Mouse (Mus musculus) C2C12 (cell line): ENCODE data around the gene Vps13c. TPM values are rescaled to one million over a fixed set of nuclear protein-coding genes. Genes with fewer than 3 reads are reported as not detected.

Source experiments
- H3K27me3 ChIP-seq: one replicate; pipeline ENCODE4 v1.6.1; 2011; ENCODE audit not compliant: control insufficient read depth, insufficient read depth, insufficient read length
- H3K36me3 ChIP-seq: one replicate; pipeline ENCODE4 v1.6.1; 2011; ENCODE audit not compliant: control insufficient read depth, insufficient read depth
- H3K4me3 ChIP-seq: one replicate; pipeline ENCODE4 v1.5.1; 2011; ENCODE audit warnings: mild to moderate bottlenecking, control low read depth; ENCODE audit not compliant: poor library complexity, insufficient read depth, severe bottlenecking
- H3K79me2 ChIP-seq: one replicate; pipeline ENCODE4 v1.6.1; 2011; ENCODE audit not compliant: control insufficient read depth, insufficient read depth
- H3K79me3 ChIP-seq: one replicate; pipeline ENCODE4 v1.6.1; 2011; ENCODE audit warnings: low read depth, control low read depth
- H3ac ChIP-seq: one replicate; pipeline ENCODE3; 2011; ENCODE audit warnings: low read depth; ENCODE audit not compliant: control insufficient read depth, insufficient read length
- CEBPB ChIP-seq: IDR thresholded peaks from one replicate; pipeline ENCODE4 v1.6.1; 2011; ENCODE audit warnings: low read depth, mild to moderate bottlenecking, control low read depth, moderate library complexity
- CTCF ChIP-seq: IDR thresholded peaks from one replicate; pipeline ENCODE4 v1.5.1; 2011; ENCODE audit not compliant: control insufficient read depth, insufficient read depth, insufficient read length
- FOSL1 ChIP-seq: IDR thresholded peaks from one replicate; pipeline ENCODE4 v1.8.0; 2011; ENCODE audit warnings: mild to moderate bottlenecking, low read length; ENCODE audit not compliant: poor library complexity, insufficient read depth, severe bottlenecking
- MAX ChIP-seq: IDR thresholded peaks from one replicate; pipeline ENCODE4 v1.6.1; 2011; ENCODE audit warnings: mild to moderate bottlenecking, control low read depth
- MYOD1 ChIP-seq: IDR thresholded peaks from one replicate; pipeline ENCODE4 v1.6.1; 2011; ENCODE audit warnings: low read depth; ENCODE audit not compliant: control insufficient read depth, insufficient read length
- MYOG ChIP-seq: IDR thresholded peaks from one replicate; pipeline ENCODE4 v1.6.1; 2011; ENCODE audit not compliant: control insufficient read depth, insufficient read length; ENCODE audit errors: extremely low read depth
- USF1 ChIP-seq: IDR thresholded peaks from one replicate; pipeline ENCODE4 v1.6.1; 2011; ENCODE audit warnings: low read depth, mild to moderate bottlenecking, control low read depth, moderate library complexity
- polyA plus RNA-seq: library from polyadenylated mRNA; unstranded; fragments of >200 nt; fragmentation: generic; extraction: Trizol; gene quantifications from one replicate; pipeline ENCODE4 v1.2.1, GENCODE M21; 2012; ENCODE audit warnings: missing spikeins

Vps13c gene
- polyA plus RNA-seq, 1 experiment, result 5.2 TPM

GRCm38 (mm10) chr9:67837311-67837710 lies 2.9 kb upstream of the Vps13c start:
- H3ac ChIP-seq, result no peak overlapping the region
- no peaks in the 10 kb centered on the region for H3K36me3 ChIP-seq
- H3K27me3 ChIP-seq, result peaks cover 3% of the 10 kb centered on the region
- H3K79me3 ChIP-seq, result no peaks in the 10 kb centered on the region
- TF ChIP-seq CEBPB, result no peak
- TF ChIP-seq FOSL1, result no peak
- TF ChIP-seq MYOD1, result no peak
- no peak for TF ChIP-seq CTCF
- no peak for TF ChIP-seq MAX
- TF ChIP-seq USF1, result no peak
- TF ChIP-seq MYOG, result no peak
- H3K4me3 ChIP-seq, result no peak overlapping the region
- H3K79me2 ChIP-seq, result no peaks in the 10 kb centered on the region

DNA sequence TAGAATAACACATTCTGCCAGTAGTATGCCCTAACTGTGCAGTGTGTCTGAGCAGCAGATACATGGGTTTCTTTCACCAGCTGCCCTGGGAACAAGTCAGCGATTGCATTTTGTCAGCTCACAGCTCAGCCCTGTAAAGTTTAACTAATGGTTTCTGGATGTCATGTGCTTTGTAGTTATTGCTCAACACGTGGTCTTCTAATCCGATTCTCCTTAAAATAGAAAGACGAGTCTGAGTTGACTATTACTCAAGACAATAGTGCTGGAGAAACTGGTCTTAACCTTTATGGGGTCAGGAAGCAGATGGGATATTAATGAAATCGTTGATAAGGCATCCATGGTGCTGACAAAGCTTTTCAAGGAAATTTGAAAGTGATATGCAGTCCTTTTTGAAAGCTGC lies 2.6 kb downstream of the Vps13c start:
- Histone ChIP-seq H3K27me3 (no peaks in the 10 kb centered on the region), H3ac (no peak overlapping the region), H3K79me3 (no peaks in the 10 kb centered on the region), H3K4me3 (no peak overlapping the region), H3K36me3 (no peaks in the 10 kb centered on the region), H3K79me2 (no peaks in the 10 kb centered on the region)
- no peak for TF ChIP-seq CEBPB
- no peak for TF ChIP-seq USF1
- no peak for TF ChIP-seq FOSL1
- no peak for TF ChIP-seq MYOG
- no peak for TF ChIP-seq MYOD1
- TF ChIP-seq CTCF, result no peak
- TF ChIP-seq MAX, result no peak

- no peaks in the 10 kb centered on the region for H3K79me3 ChIP-seq
- no peaks in the 10 kb centered on the region for H3K79me2 ChIP-seq
- no peaks in the 10 kb centered on the region for H3K27me3 ChIP-seq
- no peaks in the 10 kb centered on the region for H3K36me3 ChIP-seq
- no peak overlapping the region for H3ac ChIP-seq
- TF ChIP-seq MAX, result no peak
- no peak for TF ChIP-seq CEBPB
- TF ChIP-seq MYOG, result no peak
- no peak for TF ChIP-seq MYOD1
- TF ChIP-seq CTCF, result no peak
- TF ChIP-seq FOSL1, result no peak
- no peak for TF ChIP-seq USF1
- no peak overlapping the region for H3K4me3 ChIP-seq
These were observed 4.8 kb downstream of the Vps13c start for GRCm38 (mm10) chr9:67845012-67845411.

- no peaks in the 10 kb centered on the region for H3K27me3 ChIP-seq
- H3ac ChIP-seq, result no peak overlapping the region
- H3K4me3 ChIP-seq, result no peak overlapping the region
- H3K79me3 ChIP-seq, result no peaks in the 10 kb centered on the region
- TF ChIP-seq MYOD1 (no peak), CEBPB (no peak), CTCF (no peak), MYOG (no peak), USF1 (no peak), MAX (no peak), FOSL1 (no peak)
- H3K79me2 ChIP-seq, result no peaks in the 10 kb centered on the region
- no peaks in the 10 kb centered on the region for H3K36me3 ChIP-seq
These were observed 5.5 kb downstream of the Vps13c start for GRCm38 (mm10) chr9:67845648-67846047.

GRCm38 (mm10) chr9:67846089-67846488 lies 5.9 kb downstream of the Vps13c start:
- Histone ChIP-seq H3K4me3 (no peak overlapping the region), H3K79me3 (no peaks in the 10 kb centered on the region), H3ac (no peak overlapping the region), H3K27me3 (no peaks in the 10 kb centered on the region), H3K36me3 (no peaks in the 10 kb centered on the region), H3K79me2 (no peaks in the 10 kb centered on the region)
- no peak for TF ChIP-seq MAX
- no peak for TF ChIP-seq USF1
- TF ChIP-seq CTCF, result no peak
- no peak for TF ChIP-seq FOSL1
- no peak for TF ChIP-seq MYOG
- TF ChIP-seq CEBPB, result no peak
- TF ChIP-seq MYOD1, result no peak

DNA sequence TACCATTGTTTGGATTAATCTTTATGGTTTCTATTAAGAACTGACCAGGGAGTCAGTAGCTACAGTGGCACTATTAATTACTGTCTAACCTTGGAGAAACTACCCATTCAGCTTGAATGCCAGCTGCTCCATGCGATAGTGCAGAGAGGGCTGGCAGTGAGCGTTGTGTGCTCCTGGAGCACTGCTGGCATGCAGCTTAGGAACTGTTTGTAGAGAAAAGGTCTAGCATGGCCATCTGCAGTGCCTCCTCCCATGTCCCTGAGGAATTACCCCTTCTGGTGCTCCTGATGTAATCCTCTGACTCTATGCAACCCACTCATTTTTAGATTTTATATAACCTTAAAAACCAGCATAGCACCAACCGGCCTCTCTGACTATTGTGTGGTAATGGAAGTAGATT lies 7.4 kb downstream of the Vps13c start:
- Histone ChIP-seq H3ac (no peak overlapping the region), H3K27me3 (no peaks in the 10 kb centered on the region), H3K36me3 (no peaks in the 10 kb centered on the region), H3K79me3 (no peaks in the 10 kb centered on the region), H3K4me3 (no peak overlapping the region), H3K79me2 (no peaks in the 10 kb centered on the region)
- TF ChIP-seq CEBPB (no peak), FOSL1 (no peak), MYOG (no peak), MAX (no peak), CTCF (no peak), USF1 (no peak), MYOD1 (no peak)
